Mouse (Mus musculus) forebrain, embryonic 15.5 days (tissue): ENCODE results near the gene Phxr2. TPM values are rescaled to one million over a fixed set of nuclear protein-coding genes. Genes with fewer than 3 reads are reported as not detected.
"Not testable (repeated sequence)": the region's sequence is repeated elsewhere in the genome, so short reads cannot be mapped to it uniquely, and the experiment has no call there.

Source experiments
- ATAC-seq: fragments of 200-750 bp; cut with Nextera tagmentation; replicated peaks from 2 replicates; pipeline ENCODE4 v1.8.0; 2017; ENCODE audit warnings: mild to moderate bottlenecking, moderate TSS enrichment, moderate library complexity
- H3K27ac ChIP-seq: fragments of 300-500 bp; sonication (generic); replicated peaks from 2 replicates; pipeline ENCODE4 v1.5.1; 2015; ENCODE audit warnings: mild to moderate bottlenecking, inconsistent platforms
- H3K27me3 ChIP-seq: fragments of 300-500 bp; sonication (generic); 2 replicates; pipeline ENCODE4 v1.6.1; 2015; ENCODE audit warnings: inconsistent platforms
- H3K36me3 ChIP-seq: fragments of 300-500 bp; sonication (generic); 2 replicates; pipeline ENCODE4 v1.6.1; 2015; ENCODE audit warnings: mild to moderate bottlenecking, inconsistent platforms
- H3K4me1 ChIP-seq: fragments of 300-500 bp; sonication (generic); 2 replicates; pipeline ENCODE4 v1.6.1; 2015; ENCODE audit warnings: inconsistent platforms
- H3K4me2 ChIP-seq: fragments of 300-500 bp; sonication (generic); replicated peaks from 2 replicates; pipeline ENCODE4 v1.6.1; 2015; ENCODE audit warnings: mild to moderate bottlenecking, inconsistent platforms
- H3K4me3 ChIP-seq: fragments of 300-500 bp; sonication (generic); 2 replicates; pipeline ENCODE4 v1.5.1; 2015; ENCODE audit warnings: mild to moderate bottlenecking, inconsistent platforms
- H3K9ac ChIP-seq: fragments of 300-500 bp; sonication (generic); replicated peaks from 2 replicates; pipeline ENCODE4 v1.6.1; 2015; ENCODE audit warnings: mild to moderate bottlenecking, inconsistent platforms
- H3K9me3 ChIP-seq: fragments of 300-500 bp; sonication (generic); 2 replicates; pipeline ENCODE4 v1.6.1; 2016; ENCODE audit warnings: inconsistent platforms
- WGBS: fragments of 180-500 bp; shearing (Covaris S2); methylation state at CpG from one replicate; pipeline ENCODE4 v1.1.7; 2015; ENCODE audit warnings: mixed read lengths; 5-methylcytosine and 5-hydroxymethylcytosine counted together
- polyA plus RNA-seq: library from polyadenylated mRNA; unstranded; fragments of >200 nt; fragmentation: Nextera tagmentation; extraction: Ambion mirVana; gene quantifications from 2 replicates; pipeline ENCODE4 v1.2.1, GENCODE M21; 2015

Phxr2 gene
- polyA plus RNA-seq, 1 experiment from 2014 or later, result not detected

DNA sequence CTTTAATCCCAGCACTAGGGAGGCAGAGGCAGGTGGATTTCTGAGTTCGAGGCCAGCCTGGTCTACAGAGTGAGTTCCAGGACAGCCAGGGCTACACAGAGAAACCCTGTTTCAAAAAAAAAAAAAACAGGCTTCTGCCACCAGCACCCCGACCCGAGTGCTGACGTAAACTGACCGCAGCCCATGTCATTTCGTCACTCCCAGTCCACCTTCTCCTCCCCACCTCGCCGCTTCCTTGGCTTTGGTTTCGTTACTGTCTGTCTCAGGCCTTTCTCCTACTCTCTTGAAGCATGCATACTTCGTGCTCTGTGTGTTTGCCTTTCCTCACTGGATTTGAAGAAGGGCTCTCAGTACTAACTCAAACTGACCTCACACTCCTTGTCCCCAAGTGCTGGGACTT is 31.6 kb upstream of the Phxr2 start:
- WGBS, result 95% methylated on average over 10 of the region's 10 CpGs
- not testable (repeated sequence) for H3K9me3 ChIP-seq, H3K9ac ChIP-seq, H3K4me1 ChIP-seq, H3K27me3 ChIP-seq, H3K36me3 ChIP-seq, ATAC-seq, H3K4me3 ChIP-seq, H3K4me2 ChIP-seq, H3K27ac ChIP-seq

DNA sequence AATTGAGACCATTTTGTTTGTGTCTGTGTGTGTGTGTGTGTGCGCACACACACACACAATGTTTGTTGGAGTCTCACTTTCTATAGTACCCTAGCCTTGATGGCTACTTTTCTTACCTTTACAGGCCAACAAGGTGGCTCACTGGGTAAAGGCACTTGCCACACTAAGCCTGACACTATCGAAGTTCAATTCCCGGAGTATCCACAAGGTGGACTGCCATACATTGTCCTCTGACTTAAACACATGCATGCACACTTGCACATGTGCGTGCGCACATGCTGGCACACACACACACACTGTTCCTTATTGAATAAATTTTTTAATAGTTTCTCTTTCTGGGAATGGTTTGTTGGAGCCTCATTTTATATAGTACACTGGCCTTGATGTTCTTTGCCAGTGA is 30.7 kb upstream of the Phxr2 start:
- Histone ChIP-seq H3K4me3 (no peak overlapping the region), H3K36me3 (peaks cover 6% of the 10 kb centered on the region; the same call in 1 of the 2 replicates), H3K27me3 (no peaks in the 10 kb centered on the region), H3K4me2 (no peak overlapping the region), H3K9ac (no peak overlapping the region), H3K4me1 (no peaks in the 10 kb centered on the region), H3K9me3 (no peaks in the 10 kb centered on the region), H3K27ac (no peak overlapping the region)
- WGBS, result 91% methylated on average over 5 of the region's 5 CpGs
- ATAC-seq, result no peak

DNA sequence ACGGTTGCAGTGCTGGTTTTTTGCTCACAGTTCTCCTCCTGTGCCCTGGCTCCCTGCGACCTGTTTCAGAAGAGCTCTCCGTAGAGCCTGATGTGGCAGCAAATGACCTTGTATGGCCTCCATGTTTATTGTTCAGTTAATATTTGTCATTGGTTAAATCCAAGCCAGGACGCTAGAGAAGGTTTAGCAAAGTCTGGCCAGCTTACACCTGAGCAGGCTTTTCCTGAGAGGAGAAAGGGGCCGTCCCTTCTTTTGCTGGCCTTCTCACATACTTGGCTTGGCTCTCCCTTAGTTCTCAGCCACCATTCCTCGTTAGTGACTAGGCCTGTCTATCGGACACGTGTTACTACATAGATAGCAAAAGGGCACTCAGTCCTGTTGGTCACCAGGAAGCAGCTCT is 28.5 kb upstream of the Phxr2 start:
- H3K27me3 ChIP-seq, result no peaks in the 10 kb centered on the region
- H3K4me2 ChIP-seq, result no peak overlapping the region
- H3K27ac ChIP-seq, result no peak overlapping the region
- no peaks in the 10 kb centered on the region for H3K9me3 ChIP-seq
- WGBS, result 85% methylated on average over 8 of the region's 8 CpGs
- no peaks in the 10 kb centered on the region for H3K4me1 ChIP-seq
- H3K4me3 ChIP-seq, result no peak overlapping the region
- no peak overlapping the region for H3K9ac ChIP-seq
- no peak for ATAC-seq
- H3K36me3 ChIP-seq, result peaks cover 6% of the 10 kb centered on the region; the same call in 1 of the 2 replicates

DNA sequence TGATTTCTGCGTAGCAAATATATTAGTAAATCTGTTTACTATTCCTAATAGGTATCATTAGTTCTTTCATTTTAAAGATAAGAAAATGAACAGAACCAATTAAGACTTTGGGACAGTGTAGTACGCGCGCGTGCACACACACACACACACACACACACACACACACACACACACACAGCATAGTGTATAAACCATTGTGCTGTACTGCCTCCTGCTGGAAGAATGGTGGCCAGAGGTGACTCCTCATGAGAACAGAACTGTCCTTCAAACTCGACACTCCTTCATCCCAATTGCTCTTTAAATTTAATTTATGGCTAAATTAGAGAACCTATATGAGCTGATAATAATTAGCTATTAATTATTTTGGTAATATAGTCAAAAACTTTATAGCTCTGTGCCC is 25.9 kb upstream of the Phxr2 start:
- Histone ChIP-seq H3K4me2 (no peak overlapping the region), H3K9ac (no peak overlapping the region), H3K27ac (no peak overlapping the region), H3K4me3 (no peak overlapping the region), H3K4me1 (no peaks in the 10 kb centered on the region), H3K36me3 (peaks cover 6% of the 10 kb centered on the region; the same call in 1 of the 2 replicates), H3K27me3 (no peaks in the 10 kb centered on the region), H3K9me3 (no peaks in the 10 kb centered on the region)
- 92% methylated on average over 6 of the region's 6 CpGs for WGBS
- ATAC-seq, result no peak

DNA sequence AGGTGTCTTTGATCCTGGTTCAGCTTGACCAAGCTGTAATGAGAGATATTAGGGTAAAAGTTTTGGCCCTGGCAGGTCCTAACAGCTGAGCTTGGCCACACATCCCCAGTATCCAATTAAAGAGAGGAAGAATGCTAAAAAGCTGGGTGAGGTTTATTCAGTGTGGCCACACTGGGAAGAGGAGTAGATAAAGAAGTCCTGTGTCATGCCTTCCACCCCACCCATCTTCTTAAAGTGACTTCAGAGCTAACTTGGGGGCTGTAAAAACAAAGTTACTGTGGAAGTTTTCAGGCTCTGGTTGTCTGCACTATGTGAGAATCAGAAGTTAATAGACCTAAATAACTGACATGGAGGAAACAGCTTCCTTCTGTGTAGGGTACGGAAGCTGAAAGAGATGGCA is 25.5 kb upstream of the Phxr2 start:
- Histone ChIP-seq H3K27me3 (no peaks in the 10 kb centered on the region), H3K9ac (no peak overlapping the region), H3K4me2 (no peak overlapping the region), H3K4me1 (no peaks in the 10 kb centered on the region), H3K4me3 (no peak overlapping the region), H3K9me3 (no peaks in the 10 kb centered on the region), H3K27ac (no peak overlapping the region), H3K36me3 (0 out of 2 replicates have a peak, but pooled peaks cover 4% of the 10 kb centered on the region)
- WGBS, result 93% methylated on average over 1 of the region's 1 CpGs
- ATAC-seq, result no peak

DNA sequence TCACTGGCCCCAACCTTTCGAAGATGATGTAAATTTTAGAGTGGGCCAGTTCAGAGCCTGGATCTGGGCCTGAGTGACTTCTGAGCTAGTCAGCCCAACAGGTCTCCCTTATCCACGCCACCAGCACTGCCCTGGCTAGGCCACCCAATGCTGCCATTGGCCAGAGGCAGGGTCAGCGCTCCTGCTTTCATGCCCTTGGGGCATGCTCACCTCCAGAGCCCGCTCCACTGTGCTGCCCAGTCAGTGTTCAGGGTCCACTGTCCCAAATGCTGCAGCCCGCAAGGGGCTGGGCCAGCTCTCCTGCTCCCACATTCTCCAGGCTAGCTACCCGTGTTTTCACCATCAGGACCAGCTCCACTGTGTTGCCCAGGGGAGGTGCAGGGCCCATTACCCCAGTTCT is 23.9 kb upstream of the Phxr2 start:
- no peaks in the 10 kb centered on the region for H3K9me3 ChIP-seq
- 93% methylated on average over 6 of the region's 6 CpGs for WGBS
- ATAC-seq, result 0 out of 2 replicates have a peak, but pooled peaks have one; percentile 23
- no peak overlapping the region for H3K4me3 ChIP-seq
- 0 out of 2 replicates have a peak, but pooled peaks cover 5% of the 10 kb centered on the region for H3K36me3 ChIP-seq
- no peak overlapping the region for H3K27ac ChIP-seq
- no peak overlapping the region for H3K9ac ChIP-seq
- H3K4me1 ChIP-seq, result no peaks in the 10 kb centered on the region
- H3K27me3 ChIP-seq, result no peaks in the 10 kb centered on the region
- H3K4me2 ChIP-seq, result no peak overlapping the region

DNA sequence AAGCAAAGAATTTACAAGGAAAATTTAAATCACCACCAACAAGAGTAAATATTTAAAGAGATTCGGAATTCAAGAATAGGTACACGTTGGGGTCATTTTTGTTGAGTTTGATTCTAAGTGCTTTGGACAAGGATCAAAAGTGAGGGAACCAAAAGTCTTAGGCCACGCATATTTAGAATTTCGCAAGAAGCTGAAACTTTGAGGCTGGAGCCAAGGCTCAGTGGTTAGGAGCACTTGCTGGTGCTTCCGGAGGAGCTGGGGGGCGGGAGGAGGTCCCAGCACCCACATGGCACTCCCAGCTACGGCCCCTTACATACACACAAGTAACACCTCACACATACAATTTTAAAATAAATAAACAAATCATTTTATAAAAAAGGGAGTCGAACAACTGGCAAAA is 20.5 kb upstream of the Phxr2 start:
- Histone ChIP-seq H3K4me1 (no peaks in the 10 kb centered on the region), H3K9me3 (no peaks in the 10 kb centered on the region), H3K9ac (no peak overlapping the region), H3K4me3 (no peak overlapping the region), H3K4me2 (no peak overlapping the region), H3K27me3 (no peaks in the 10 kb centered on the region), H3K36me3 (0 out of 2 replicates have a peak, but pooled peaks cover 5% of the 10 kb centered on the region), H3K27ac (no peak overlapping the region)
- 92% methylated on average over 8 of the region's 8 CpGs for WGBS
- no peak for ATAC-seq

DNA sequence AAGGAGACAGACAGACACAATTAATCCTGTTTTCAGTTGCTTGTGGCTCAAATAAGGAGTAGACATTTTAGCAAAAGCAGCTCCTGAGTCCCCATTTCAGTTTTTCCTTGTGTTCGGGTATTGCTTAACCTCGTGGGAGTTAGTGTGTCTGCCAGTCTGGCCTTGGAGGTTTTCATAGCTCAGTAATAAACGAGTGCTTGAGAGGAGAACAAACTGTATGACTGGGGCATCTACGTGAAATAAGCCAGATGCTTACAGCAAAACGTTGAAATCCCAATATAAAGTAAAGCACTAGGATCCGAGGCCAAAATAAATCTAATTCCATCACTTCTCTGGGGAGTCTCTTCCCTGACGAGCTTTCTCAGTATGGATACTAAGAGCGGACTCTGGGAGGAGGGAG is 19.5 kb upstream of the Phxr2 start:
- Histone ChIP-seq H3K9ac (no peak overlapping the region), H3K27ac (no peak overlapping the region), H3K4me3 (no peak overlapping the region), H3K27me3 (no peaks in the 10 kb centered on the region), H3K9me3 (no peaks in the 10 kb centered on the region), H3K4me2 (no peak overlapping the region), H3K4me1 (no peaks in the 10 kb centered on the region), H3K36me3 (0 out of 2 replicates have a peak, but pooled peaks cover 5% of the 10 kb centered on the region)
- no peak for ATAC-seq
- 93% methylated on average over 8 of the region's 8 CpGs for WGBS

DNA sequence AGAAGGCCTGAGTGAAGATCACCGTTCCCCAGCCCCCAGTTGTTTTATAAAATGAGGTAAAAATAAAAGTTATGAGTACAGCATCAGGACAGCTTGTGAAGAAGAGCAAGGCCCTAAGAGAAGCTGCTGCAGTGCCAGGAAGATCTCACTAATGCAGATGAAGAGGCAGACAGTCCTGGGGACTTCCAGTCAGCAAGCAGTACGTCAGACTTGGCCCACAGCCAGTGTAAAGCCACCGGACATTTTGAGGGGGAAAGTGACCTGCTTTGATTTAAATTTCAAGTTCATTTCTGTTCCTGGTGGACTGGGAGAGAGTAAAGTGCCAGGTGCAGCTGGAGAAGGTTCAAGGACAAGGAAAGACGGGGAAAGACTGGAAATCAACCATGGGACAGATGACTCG is 10.2 kb upstream of the Phxr2 start:
- H3K4me2 ChIP-seq, result no peak overlapping the region
- no peak for ATAC-seq
- H3K9me3 ChIP-seq, result no peaks in the 10 kb centered on the region
- no peak overlapping the region for H3K9ac ChIP-seq
- no peaks in the 10 kb centered on the region for H3K27me3 ChIP-seq
- no peaks in the 10 kb centered on the region for H3K4me1 ChIP-seq
- no peak overlapping the region for H3K27ac ChIP-seq
- H3K36me3 ChIP-seq, result peaks cover 7% of the 10 kb centered on the region
- H3K4me3 ChIP-seq, result no peak overlapping the region
- 66% methylated on average over 5 of the region's 5 CpGs for WGBS

DNA sequence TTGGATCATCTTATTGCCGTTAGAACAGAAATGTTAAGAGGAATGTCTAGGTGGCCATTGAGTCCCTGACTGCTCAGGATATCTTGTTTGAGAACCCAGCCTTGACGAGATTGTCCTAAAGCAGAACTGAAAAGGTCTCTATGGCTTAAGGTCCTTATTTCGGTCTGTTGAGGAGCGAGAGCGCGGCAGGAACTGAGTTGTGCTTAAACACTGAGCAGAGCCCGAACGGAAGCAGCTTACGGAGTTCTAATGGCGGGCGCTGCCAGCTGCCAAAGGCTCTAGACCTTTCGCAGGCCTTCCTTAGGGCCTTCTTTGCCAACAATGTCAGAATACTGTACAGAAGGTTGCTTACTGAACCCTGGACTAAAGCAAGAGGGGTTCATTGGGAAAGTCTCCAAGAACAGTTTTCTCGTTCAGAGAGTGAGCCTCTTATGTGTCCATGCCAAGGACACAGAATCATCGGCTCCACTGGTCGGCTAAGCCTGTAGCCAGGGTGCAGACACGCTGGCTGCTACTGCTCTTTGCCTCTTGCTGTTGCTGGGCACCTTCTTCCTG is 7.3 kb upstream of the Phxr2 start:
- Histone ChIP-seq H3K4me1 (no peaks in the 10 kb centered on the region), H3K36me3 (peaks cover 5% of the 10 kb centered on the region), H3K9ac (no peak overlapping the region), H3K27ac (no peak overlapping the region), H3K4me3 (no peak overlapping the region), H3K4me2 (no peak overlapping the region), H3K9me3 (no peaks in the 10 kb centered on the region), H3K27me3 (no peaks in the 10 kb centered on the region)
- ATAC-seq, result no peak
- WGBS, result 94% methylated on average over 16 of the region's 16 CpGs

DNA sequence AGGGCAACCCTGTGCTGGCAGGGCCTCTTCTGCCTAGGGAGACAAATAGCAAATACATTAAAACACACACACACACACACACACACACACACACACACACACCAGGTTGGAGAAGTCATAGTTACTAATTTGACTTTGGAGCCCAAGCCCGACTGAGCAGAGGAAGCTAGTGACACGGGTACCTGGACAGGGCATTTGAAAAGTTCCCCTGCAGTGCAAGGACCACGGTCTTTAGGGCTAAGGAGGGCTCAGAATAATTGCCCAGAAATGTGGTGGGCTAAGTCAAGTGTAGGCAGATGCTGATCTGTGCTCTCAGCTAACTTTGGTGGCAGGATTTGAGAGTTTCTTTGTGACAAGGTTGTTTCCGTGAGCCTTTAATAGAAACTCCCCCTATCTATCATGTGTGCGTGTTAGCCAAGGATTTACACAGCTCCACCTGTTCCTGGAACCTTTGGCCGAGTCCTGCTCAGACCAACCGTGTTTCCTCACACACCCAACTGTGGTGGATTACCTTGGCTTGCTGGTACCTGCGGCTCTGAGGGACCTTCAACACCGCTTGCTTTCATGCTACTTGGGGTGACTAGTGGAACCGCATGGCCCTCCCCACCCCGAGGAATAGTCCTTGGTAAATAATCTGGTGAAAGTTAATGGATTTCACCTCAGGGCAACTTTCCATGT is 6.6 kb upstream of the Phxr2 start:
- no peak overlapping the region for H3K27ac ChIP-seq
- no peaks in the 10 kb centered on the region for H3K4me1 ChIP-seq
- no peaks in the 10 kb centered on the region for H3K9me3 ChIP-seq
- no peak overlapping the region for H3K4me3 ChIP-seq
- no peak overlapping the region for H3K9ac ChIP-seq
- WGBS, result 92% methylated on average over 11 of the region's 11 CpGs
- no peak for ATAC-seq
- H3K36me3 ChIP-seq, result peaks cover 4% of the 10 kb centered on the region
- H3K4me2 ChIP-seq, result no peak overlapping the region
- H3K27me3 ChIP-seq, result no peaks in the 10 kb centered on the region

DNA sequence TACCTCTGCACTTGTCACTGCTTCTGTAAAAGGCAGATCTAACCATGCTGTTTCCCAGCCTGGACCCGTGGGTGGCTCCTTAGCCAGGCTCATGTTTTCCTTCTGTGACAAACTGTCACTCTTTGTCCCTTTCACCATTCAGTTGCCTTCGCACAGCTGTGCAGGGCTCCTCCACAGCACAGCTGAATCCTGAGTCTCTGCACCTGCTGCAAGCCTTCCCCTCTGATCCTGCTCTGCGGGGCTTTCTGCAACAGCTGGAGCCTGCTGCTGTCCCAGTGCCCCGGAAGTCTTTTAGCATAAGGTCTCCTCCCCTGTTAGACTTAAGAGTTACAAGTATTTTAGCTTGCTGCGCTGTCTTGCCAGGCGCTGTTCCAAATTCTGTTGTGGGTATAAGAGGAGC is 6.1 kb upstream of the Phxr2 start:
- H3K9me3 ChIP-seq, result no peaks in the 10 kb centered on the region
- H3K36me3 ChIP-seq, result peaks cover 4% of the 10 kb centered on the region
- peak; percentile 71 for ATAC-seq
- H3K4me2 ChIP-seq, result no peak overlapping the region
- H3K27me3 ChIP-seq, result no peaks in the 10 kb centered on the region
- no peaks in the 10 kb centered on the region for H3K4me1 ChIP-seq
- no peak overlapping the region for H3K9ac ChIP-seq
- no peak overlapping the region for H3K4me3 ChIP-seq
- H3K27ac ChIP-seq, result no peak overlapping the region
- WGBS, result 68% methylated on average over 6 of the region's 6 CpGs

DNA sequence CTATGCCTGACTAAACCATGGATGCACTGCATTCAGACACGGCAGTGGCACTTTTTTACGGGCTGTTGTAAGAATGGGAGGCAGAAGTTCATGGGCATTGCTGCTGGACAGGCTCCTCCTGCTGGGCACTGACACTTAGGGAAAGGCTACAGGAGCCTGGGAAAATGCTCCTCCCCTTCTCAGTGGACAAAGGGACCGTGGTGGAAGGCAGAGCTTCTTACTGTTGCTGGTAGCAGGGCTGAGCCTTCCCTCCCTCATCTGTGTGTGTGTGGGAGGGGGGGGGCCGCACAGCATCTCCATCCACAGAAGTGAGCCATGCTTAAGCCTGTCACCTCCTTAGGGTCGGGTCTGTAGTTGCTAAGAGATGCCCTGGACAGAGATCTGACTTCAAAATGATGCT is 5.2 kb upstream of the Phxr2 start:
- Histone ChIP-seq H3K9me3 (no peaks in the 10 kb centered on the region), H3K4me3 (no peak overlapping the region), H3K9ac (no peak overlapping the region), H3K27me3 (no peaks in the 10 kb centered on the region), H3K36me3 (peaks cover 8% of the 10 kb centered on the region), H3K4me1 (no peaks in the 10 kb centered on the region), H3K4me2 (no peak overlapping the region), H3K27ac (no peak overlapping the region)
- ATAC-seq, result 0 out of 2 replicates have a peak, but pooled peaks have one; percentile 36
- WGBS, result 58% methylated on average over 5 of the region's 5 CpGs
